Mouse (Mus musculus) heart, postnatal 36 days (tissue): ENCODE results near the gene Vinac1. TPM values are rescaled to one million over a fixed set of nuclear protein-coding genes. Genes with fewer than 3 reads are reported as not detected.

Source experiments
- DNase-seq, 2 experiments: peaks; one replicate each; pipeline ENCODE4 v3.0.0; 2021 to 2022
- intact Hi-C: fragments of 180-260 bp; cut with DNase I; formaldehyde crosslinking; loops from one replicate; pipeline ENCODE4 v1.15.1; 2025
- total RNA-seq, 2 experiments: library from RNA; stranded (reverse); gene quantifications; 2 replicates each; pipeline ENCODE4 v1.2.3; 2021

Vinac1 gene
- total RNA-seq: not detected

DNA sequence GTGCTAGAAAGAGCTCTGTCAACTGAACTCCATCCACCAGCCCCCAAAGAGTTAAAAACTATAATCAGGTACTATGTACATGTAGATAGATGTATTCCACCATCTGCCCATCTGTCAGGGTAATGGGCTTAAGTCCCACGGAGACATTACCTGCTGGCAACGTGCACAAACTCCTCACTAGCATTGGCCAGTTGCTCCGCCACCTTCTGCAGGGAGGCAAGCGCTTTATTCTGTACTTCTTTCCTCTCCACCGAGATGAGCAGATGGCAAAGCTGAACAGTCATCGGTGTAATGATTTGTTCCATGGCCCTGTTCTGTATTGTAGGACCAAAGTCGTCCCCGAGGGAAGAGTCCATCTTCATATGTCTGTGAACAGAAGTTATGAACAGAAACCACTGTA is at the start of gene Vinac1:
TSS of gene Vinac1 (minus strand) at position 362 of the 400 bp plus-strand sequence.
- DNase-seq: no peak
- intact Hi-C loops: no loop called here

DNA sequence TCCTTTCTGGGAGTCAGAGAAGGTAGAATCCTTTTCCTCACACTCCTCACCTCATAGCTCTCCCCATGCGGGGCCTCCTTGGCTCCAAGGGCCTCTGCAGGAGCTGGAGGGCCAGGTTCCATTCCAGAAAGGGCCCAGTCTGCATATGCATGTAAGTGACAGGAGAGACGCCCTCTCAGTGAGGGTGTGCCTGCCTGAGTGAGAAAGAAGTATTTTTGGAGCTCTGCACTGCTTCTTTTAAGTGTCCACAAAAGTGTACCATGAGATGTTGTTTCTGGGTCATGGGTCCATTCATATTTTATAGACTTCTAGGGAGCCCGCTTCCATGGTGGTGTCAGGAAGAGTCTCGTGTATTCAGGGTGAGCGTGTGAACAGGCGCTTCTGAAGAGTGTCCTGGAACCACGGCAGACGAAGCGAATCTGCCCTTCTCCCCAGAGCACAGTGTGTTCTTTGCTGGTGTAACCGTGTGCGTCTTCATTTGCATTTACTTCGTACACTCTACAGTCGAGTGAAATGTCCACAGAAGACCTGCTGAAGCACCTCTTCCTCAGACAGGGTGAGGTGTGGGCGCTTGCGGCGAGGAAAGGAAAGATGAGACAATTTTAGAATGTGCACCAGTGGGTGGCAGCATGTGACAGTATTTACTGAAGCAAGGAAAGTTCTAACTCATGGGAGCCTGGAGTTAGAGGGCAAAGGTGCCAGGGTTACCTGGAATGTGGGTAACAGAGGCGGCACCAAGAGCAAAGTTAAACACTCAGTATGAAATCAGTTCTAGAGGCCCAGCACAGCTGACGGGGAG is 46.2 kb upstream of the Vinac1 start:
- intact Hi-C loops: no loop called here
- DNase-seq: no peak

DNA sequence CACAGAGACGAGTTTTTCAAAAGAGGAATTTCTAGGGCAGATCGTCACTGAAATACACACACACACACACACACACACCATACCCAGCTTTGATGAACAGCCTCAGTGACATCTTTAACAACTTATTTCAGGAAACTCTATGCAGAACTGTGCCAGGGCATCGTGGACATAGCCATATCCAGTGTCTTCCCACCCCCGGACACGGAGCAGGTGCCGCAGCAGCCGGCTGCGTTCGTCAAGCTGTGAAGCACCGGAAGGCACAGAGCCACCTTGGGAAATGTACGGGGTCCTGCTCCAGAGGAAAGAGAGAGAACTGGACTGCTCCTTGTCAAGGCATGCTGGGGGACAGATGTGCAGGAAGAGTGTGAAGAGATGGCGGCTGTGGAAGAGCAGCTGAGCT is 44.8 kb upstream of the Vinac1 start:
- intact Hi-C loops: no loop called here
- no peak for DNase-seq

DNA sequence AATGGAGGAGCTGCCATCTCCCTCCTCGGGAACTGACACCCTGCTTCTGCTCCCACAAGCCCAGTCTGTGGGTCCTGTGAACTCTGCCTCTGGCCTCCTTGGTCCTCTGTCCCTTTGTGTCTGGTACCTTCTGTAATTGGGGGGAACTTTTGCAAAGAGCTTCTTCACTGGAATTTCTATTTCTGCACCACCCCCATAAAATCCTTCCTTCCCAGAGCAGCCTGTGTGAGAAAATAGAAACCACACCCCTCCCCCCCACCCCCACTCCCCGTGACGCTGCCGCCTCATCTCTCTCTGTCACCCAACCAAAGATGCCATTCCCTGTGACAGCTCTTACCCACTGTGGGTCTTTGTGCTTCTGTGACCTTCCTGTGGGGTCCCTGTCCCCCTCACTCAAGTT is 42.4 kb upstream of the Vinac1 start:
- intact Hi-C loops: no loop called here

DNA sequence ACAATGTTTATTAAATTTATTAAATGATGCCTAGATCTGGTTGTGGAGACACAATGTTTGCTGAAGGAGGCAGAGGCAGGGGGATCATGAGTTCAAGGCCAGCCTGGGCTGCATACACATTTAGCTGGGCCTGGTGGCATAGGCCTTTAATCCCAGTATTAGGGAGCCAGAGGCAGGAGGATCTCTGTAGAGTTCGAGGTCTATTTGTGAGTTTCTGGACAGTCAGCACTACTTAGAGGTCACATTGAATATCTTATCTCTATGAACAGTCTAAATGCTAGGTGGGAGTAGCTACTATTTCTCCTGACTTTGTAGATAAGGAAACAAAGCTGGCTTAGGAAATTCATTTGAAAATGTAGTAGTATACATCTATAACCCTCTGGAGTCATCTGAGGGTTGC is 39.5 kb upstream of the Vinac1 start:
- no peak for DNase-seq
- intact Hi-C loops: loop anchor here (5.0 kb wide), 1 partner anchor 170 kb away; no protein-coding TSS in a partner anchor

More for the DNA sequence above, 42.4 kb upstream of the Vinac1 start:
- DNase-seq: no peak

DNA sequence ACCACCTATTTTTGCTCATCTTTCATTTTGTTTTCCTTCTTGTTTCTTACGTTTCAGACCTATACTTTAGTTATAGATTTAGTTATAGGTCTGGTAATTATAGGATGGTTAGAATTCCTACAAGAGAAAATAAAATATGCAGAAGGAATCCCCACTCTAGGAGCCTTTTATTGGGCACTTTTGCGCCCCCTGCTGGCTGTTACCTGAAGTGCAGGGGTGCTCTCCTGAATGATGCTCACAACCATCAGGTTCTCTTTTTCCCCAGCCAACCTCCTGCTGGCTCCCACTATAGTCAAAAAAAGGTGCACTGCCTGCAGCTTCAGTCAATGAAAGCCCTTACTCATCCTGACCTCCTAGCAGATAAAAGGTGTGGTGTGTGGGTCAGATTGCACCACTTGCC is 37.0 kb upstream of the Vinac1 start:
- DNase-seq: peak in 1 of 2 experiments; percentile 43
- intact Hi-C loops: loop anchor here (1.0 to 5.0 kb wide), 3 partner anchors 78 to 172 kb away; no protein-coding TSS in a partner anchor

DNA sequence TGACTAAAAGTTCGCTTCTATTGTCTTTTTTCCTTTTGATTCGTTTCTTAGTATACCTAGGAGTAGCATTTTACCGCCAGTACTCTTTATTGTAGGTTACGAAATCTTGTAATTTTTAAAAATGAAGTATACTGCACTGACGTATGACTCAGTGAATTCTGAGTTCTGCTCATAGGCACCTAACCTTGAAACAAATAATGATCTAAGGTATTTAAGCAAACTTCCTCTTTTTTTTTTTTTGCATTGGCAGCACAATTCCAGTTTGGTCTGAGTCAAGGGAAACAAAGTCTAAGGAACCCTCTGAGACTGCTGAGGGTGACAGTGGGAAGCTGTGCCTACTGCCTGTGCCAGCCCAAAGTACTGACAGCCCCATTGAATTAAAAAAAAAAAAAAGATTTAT is 35.5 kb upstream of the Vinac1 start:
- no peak for DNase-seq
- intact Hi-C loops: loop anchor here (5.0 kb wide), 1 partner anchor 76 kb away; no protein-coding TSS in a partner anchor

DNA sequence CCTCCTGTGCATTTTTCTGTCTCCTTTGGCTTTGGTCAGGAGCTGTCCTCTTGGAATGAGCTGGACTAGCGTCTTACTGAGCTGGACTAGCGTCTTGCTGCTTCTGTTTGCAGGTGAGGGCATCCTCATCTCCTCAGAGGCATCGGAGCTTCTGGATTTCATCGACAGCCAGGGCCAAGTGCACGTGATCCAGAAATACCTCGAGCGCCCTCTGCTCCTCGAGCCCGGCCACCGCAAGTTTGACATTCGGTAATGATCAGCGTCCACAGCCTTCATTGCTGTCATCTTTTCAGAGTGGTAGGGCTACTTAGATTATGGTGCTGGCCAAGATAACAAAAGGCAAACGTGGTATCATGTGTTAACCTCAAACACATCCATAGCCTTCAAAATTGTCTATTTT is 33.1 kb upstream of the Vinac1 start:
- DNase-seq: no peak
- intact Hi-C loops: loop anchor here (5.0 kb wide), 1 partner anchor 74 kb away; no protein-coding TSS in a partner anchor

DNA sequence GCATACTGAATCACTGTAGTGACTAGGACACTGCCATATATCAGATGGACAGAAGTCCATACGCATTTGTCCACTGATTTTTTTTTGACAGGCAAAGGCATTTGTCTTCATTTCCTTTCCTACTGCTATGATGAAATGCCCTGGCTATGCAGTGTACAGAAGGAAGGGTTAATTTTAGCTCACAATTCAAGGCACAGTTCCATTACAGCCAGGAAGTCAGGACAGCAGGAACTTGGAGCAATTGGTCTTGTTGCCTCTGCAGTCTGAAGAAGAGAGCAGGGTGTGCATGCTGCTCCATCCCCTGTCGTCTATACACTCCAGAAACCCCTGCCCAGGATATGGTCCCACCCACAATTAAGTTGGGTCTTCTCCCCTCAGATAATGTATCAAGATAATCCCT is 31.2 kb upstream of the Vinac1 start:
- DNase-seq: no peak
- intact Hi-C loops: no loop called here

DNA sequence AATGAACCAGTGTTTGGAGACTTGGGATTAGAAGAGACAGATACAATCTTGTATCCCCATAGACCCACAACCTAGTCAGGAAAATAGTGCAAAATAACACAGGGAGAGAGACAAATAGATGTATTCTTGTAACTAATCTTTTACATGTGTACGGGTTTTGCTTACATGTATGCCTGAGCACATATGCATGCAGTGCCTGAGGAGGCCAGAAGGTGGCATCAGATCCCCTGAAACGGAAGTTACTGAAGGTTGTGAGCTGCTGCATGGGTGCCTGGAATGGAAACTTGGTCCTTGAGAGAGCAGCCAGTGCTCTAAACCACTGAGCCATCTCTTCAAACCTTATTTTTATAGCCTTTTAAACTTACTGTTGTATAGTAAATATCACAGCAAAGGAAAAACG is 30.3 kb upstream of the Vinac1 start:
- no peak for DNase-seq
- intact Hi-C loops: no loop called here

DNA sequence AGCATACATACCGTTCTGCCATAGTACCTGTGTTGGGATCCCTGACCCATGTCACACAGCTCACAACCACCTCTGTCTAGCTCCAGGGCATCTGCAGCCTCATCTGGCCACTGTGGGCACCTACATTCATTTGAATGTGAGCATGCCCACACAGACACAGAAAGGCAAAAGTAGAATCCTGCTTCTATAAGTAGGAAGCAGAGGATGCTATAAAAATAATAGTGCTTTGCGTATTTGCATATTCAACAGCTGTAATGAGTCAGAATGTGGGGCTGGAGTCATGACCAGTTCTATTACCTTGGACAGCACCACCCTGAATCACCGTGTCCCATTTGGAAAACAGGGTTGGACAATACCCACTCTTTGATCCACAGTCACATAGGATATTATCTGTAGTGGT is 22.3 kb upstream of the Vinac1 start:
- no peak for DNase-seq
- intact Hi-C loops: no loop called here

DNA sequence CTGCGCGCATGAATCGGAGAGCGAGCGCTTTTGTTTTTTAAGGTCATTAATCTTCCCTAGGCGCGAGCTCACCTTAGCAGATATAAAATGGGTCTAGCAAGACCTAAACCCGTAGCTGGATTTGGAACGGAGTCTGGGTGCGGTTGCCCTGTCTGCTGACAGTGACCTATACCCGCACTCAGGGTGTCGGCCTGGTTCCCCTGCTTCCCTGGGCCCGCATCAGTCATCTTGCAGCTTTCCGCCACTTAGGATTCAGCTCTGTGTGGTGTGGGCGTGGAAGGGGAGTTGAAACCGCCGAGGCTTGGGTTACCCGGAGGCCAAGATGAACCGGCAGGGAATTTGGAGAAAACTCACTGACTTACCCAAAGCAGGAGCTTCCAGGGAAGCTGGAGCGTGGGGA is 18.4 kb upstream of the Vinac1 start:
- intact Hi-C loops: loop anchor here (5.0 to 10.0 kb wide), 2 partner anchors 99 to 382 kb away; partner anchors contain the start of genes Anapc1, Gm10762 and Zc3h6
- DNase-seq: peak; percentile 39 to 43

DNA sequence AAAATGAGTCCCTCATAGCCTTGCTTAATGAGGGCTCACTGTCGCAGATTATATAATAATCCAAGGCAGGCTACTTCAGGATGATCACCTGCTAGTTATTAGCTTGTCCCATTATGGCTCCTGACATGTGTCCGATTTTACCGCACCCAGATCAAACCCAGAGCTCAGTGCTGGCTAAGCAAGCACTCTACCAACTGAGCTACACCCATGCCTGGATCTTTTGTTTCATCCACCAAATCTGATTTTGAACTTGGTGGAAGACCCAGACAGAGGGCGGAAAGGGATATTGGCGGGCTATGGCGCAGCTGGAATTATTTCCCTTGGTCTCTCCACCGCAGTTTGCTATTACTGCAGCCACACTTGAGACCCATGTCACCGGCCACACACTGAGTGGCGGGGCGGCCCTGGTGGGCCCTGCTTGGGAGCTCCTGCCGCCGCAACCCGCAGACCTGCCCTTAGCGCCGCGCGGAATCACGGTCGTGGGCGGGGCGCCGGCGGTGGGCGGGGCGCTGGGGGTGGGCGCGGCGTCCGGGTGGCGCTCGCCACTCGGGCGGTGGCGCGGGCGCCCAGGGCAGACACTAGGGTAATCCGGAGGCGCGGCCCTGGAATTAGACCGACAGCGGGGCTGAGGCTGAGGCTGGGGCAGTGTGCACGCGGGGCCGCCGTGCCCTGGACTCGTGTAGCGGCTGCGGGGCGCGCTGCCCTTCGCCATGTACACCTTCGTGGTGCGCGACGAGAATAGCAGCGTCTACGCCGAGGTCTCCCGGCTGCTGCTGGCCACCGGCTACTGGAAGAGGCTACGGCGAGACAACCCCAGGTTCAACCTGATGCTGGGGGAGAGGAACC is 17.7 kb upstream of the Vinac1 start, which contains the start of gene Ttl:
TSS of gene Ttl (plus strand) at position 506 of the 846 bp plus-strand sequence.
- DNase-seq: peak; percentile 84 to 87
- intact Hi-C loops: loop anchor here (5.0 to 10.0 kb wide), 2 partner anchors 98 to 381 kb away; partner anchors contain the start of genes Anapc1, Gm10762 and Zc3h6

DNA sequence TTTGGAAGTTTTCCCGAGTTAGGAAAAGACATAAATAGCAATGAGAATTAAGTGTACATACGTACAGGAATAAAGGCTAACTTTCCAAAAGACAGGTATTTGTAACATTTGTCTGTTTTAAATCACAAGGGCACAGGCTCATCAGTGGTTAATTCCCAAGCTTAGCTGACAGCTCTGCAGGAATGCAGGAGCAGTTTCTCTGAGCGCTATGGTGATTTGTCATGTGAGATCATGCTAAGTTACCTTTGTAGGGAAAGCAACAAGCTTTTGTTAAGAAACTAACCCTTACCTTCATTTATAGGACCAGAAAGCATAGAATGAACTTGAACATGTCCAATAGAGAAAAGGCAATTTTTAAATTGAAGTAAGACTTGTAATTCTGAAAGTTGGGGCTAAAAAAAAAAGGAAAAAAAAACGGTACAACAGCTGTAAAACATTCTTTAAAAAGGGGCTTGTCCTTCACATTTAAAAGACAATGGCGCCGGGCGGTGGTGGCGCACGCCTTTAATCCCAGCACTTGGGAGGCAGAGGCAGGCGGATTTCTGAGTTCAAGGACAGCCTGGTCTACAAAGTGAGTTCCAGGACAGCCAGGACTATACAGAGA is 13.6 kb upstream of the Vinac1 start:
- intact Hi-C loops: loop anchor here (5.0 to 10.0 kb wide), 2 partner anchors 114 to 377 kb away; partner anchors contain the start of gene Anapc1

DNA sequence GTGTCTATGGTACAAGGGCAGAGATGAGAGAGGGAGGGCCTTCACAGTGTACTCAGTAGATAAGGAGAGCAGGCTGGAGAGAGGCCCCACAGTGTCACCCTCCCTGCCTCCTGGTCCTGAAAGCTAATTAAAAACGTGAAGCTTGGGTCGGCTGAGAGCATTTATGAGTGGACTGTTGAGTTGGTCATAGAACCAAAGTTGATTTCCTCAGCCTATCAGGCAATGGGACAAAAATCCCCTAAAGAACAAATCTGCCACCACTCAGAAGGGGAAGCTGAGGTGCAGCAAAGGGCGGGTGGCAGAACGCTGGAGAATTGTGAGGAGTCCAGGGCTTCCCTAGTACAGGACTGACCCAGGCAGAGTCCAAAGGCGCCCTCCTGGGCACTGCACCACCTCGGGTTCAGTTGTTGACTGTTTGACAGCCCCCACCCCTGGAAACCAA is 10.0 kb upstream of the Vinac1 start:
- intact Hi-C loops: no loop called here
- DNase-seq: no peak

More for the DNA sequence above, 13.6 kb upstream of the Vinac1 start:
- no peak for DNase-seq

DNA sequence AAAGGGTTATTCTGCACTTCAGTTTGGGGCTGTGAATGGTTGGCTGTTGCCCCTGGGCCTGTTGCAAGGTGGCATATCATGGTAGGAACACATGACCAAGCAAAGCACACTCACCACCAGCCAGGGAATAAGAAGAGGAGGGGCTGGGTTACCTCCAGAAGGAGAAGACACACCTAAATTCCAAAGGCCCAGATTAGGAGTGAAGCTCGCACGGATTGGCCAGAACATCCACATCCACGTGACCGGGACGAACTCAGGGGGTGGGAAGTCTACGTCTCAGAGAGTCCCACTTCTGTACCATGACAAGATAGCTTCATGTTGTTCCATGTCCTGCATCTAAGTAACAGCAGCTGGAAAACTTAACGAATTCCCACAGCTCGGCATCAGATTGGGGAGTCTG is 9.3 kb upstream of the Vinac1 start:
- intact Hi-C loops: no loop called here
- DNase-seq: no peak

DNA sequence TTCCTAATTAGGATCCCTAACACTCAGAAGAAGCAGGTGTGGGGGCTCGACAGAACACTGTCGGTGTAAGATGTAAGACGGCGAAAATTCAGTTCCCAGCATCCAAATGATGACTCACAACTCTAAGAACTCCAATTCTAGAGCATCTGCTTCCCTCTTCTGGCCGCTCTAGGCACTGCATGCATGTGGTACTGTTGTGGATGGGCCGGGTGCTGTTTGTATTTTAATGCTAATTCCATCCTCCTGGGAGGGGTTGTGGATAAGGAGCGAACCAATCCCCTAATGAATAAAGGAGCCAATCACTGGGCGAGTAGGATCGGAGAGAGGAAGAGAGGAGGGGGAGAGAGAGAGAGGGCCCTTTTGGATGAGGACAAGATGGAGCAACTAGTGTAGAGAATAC is 8.6 kb upstream of the Vinac1 start:
- intact Hi-C loops: no loop called here
- peak in 1 of 2 experiments; percentile 25 for DNase-seq

DNA sequence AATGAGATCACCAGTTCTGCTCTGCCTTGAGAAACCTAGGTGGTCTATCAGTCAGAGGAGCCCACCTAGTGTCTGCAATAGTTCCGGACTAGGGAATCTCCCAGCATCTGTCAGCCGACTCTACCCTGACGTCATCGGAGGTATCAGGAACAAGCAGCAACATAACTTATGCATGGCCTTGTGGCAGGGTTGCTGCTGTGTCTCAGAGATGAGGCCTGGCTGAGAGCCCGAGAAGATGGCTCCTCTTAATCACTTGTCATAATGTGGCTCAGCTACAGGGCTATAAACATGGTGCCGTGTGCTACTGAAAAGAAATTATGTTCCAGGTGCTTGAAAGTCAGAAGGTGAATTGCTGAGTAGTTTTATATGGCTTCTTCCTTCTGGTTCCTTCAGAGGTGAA is 7.8 kb upstream of the Vinac1 start:
- no peak for DNase-seq
- intact Hi-C loops: no loop called here

DNA sequence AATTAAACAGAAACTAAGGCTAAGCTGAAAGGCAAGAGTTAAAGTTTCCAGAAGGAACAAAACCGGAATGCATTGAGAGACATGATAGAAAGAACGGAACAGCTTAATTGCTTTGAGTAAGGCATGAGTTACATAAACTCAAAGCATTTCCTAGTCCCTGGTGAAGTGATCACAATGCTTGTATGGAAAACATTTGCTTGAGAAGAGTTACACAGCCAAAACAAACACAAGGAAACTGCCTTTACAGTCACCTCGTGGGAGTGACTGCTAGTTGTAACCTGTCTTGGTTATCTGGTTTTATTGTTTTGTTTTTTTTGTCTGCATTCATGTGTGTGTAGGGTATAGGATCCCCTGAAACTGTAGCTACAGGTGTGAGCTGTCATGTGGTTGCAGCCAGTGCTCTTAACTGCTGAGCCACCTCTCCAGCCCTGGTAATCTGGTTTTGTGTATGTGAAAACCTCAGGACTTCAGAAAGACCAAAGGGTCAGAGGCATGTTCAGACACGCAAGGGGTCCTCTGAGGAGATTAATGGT is 4.5 kb upstream of the Vinac1 start:
- no peak for DNase-seq
- intact Hi-C loops: no loop called here

DNA sequence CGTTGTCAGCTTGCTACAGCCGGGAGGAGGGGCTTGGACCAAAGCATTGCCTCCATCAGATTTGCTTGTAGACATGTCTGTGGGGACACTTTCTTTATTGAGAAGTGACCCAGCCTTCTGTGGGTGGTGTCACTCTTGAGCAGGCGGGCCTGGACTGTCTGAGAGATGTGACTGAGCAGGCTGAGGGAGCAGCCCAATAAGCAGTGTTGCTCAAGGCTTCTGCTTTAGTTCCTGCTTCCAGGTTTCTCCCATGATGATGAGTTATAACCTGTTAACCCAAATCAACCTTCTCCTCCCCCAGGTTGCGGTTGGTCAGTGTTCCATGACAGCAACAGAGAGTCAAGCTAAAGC is 1.2 kb downstream of the Vinac1 start:
- intact Hi-C loops: no loop called here
- DNase-seq: no peak
